In the genomic region with DNA sequence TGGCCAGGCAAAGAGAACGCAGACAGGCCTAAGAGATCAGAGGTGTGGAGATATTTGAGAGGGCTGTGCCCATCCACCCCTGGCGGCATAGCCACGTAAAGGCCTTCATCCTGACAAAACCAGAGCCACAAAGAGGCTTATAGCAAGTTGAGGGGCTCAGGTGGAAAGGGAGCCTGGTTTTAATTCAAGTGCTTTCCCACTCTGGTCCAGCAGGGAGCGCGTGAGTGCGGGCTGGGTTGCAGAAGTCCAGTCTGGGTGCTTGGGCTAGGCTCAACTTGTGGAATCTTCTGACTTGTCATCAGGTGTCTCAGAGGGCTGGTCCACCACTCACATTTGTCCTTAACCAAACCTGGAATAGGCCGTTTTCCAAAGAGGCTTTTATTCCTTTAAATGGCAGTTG, we compare ENCODE assay signal across 8 mouse cellular contexts. TPM values are rescaled to one million over a fixed set of nuclear protein-coding genes. Genes with fewer than 3 reads are reported as not detected.
DNase-seq lines count a peak whose midpoint lies in the region; ATAC-seq and TF ChIP-seq lines count a peak whose summit lies in the region.

No protein-coding gene starts in this region.

- no peak overlapping the region for H3K27ac ChIP-seq in midbrain, embryonic 10.5 days (replicated peaks)
- H3K27ac ChIP-seq in midbrain, embryonic 13.5 days = no peak overlapping the region
- H3K27ac ChIP-seq in bone marrow, adult 2 months (ENCODE audit: control insufficient read depth, insufficient read depth, low read depth, low read length, poor library complexity) = no peak overlapping the region
- H3K27ac ChIP-seq in embryonic fibroblast, embryonic 13.5 days (ENCODE audit: insufficient read depth, low read length) = no peak overlapping the region
- no peak overlapping the region for H3K27ac ChIP-seq in hindbrain, embryonic 16.5 days (ENCODE audit: low read depth, low read length)
- no peak overlapping the region for H3K27ac ChIP-seq in limb, embryonic 14.5 days (replicated peaks; ENCODE audit: low read depth, low read length)

- ATAC-seq in midbrain, embryonic 13.5 days = no peak; the same call in 1 of the 2 replicates
- peak; percentile 31; the same call in 1 of the 2 replicates for ATAC-seq in hindbrain, embryonic 16.5 days
- peak; percentile 66; the same call in 1 of the 2 replicates for ATAC-seq in limb, embryonic 14.5 days (ENCODE audit: low FRiP score, low read depth)

- H3K4me2 ChIP-seq in midbrain, embryonic 13.5 days (replicated peaks) = no peak overlapping the region
- peak overlapping the region; percentile 9; the same call in 1 of the 2 replicates for H3K4me2 ChIP-seq in hindbrain, embryonic 16.5 days (ENCODE audit: low read length)
- no peak overlapping the region for H3K4me2 ChIP-seq in limb, embryonic 14.5 days (replicated peaks; ENCODE audit: low read depth, low read length, severe bottlenecking)

- peak; percentile 44 for DNase-seq in midbrain, embryonic 10.5 days (ENCODE audit: low spot score)
- DNase-seq in limb, embryonic 14.5 days (ENCODE audit: low spot score) = peak; percentile 22
- peak; percentile 64 for DNase-seq in ovary, postnatal 14 days (ENCODE audit: low spot score)
- DNase-seq in thymus, postnatal 36 days = peak; percentile 47 to 62

- no peak overlapping the region for H3K9ac ChIP-seq in midbrain, embryonic 13.5 days (replicated peaks)
- H3K9ac ChIP-seq in hindbrain, embryonic 16.5 days (ENCODE audit: low read depth, low read length) = no peak overlapping the region
- H3K9ac ChIP-seq in limb, embryonic 14.5 days (ENCODE audit: low read depth, low read length, severe bottlenecking) = no peak overlapping the region

- peak; percentile 74 for TF ChIP-seq CTCF in bone marrow, adult 2 months (IDR thresholded peaks at IDR 0.05; ENCODE audit: control insufficient read depth, insufficient read depth, low read length)
- peak; percentile 78; the same call in 1 of the 2 replicates for TF ChIP-seq CTCF in embryonic fibroblast, embryonic 13.5 days (IDR thresholded peaks at IDR 0.05; ENCODE audit: borderline replicate concordance, insufficient read depth, low read length)

- H3K9me3 ChIP-seq in midbrain, embryonic 10.5 days (replicated peaks) = no peaks in the 10 kb centered on the region
- no peaks in the 10 kb centered on the region for H3K9me3 ChIP-seq in midbrain, embryonic 13.5 days
- no peaks in the 10 kb centered on the region for H3K9me3 ChIP-seq in hindbrain, embryonic 16.5 days (ENCODE audit: control insufficient read depth, low read length)
- H3K9me3 ChIP-seq in limb, embryonic 14.5 days (ENCODE audit: control insufficient read depth, low read length) = no peaks in the 10 kb centered on the region

- no peak for TF ChIP-seq POLR2A in bone marrow, adult 2 months (IDR thresholded peaks at IDR 0.05; ENCODE audit: borderline replicate concordance, control insufficient read depth, low read depth, low read length)
- no peak for TF ChIP-seq POLR2A in embryonic fibroblast, embryonic 13.5 days (IDR thresholded peaks at IDR 0.05; ENCODE audit: low read depth, low read length)
- TF ChIP-seq POLR2A in limb, embryonic 14.5 days (IDR thresholded peaks at IDR 0.05; ENCODE audit: borderline replicate concordance, extremely low read depth, insufficient read depth, insufficient read length) = no peak

- WGBS in midbrain, embryonic 10.5 days = 16% methylated on average over 7 of the region's 7 CpGs
- 17% methylated on average over 7 of the region's 7 CpGs for WGBS in midbrain, embryonic 13.5 days
- WGBS in bone marrow, adult 2 months = 9% methylated on average over 7 of the region's 7 CpGs
- WGBS in hindbrain, embryonic 16.5 days = 16% methylated on average over 7 of the region's 7 CpGs
- 10% methylated on average over 7 of the region's 7 CpGs for WGBS in limb, embryonic 14.5 days

- no peaks in the 10 kb centered on the region for H3K36me3 ChIP-seq in midbrain, embryonic 10.5 days
- no peaks in the 10 kb centered on the region for H3K36me3 ChIP-seq in midbrain, embryonic 13.5 days
- no peaks in the 10 kb centered on the region for H3K36me3 ChIP-seq in hindbrain, embryonic 16.5 days (ENCODE audit: control insufficient read depth, insufficient read depth, low read length)
- no peaks in the 10 kb centered on the region for H3K36me3 ChIP-seq in limb, embryonic 14.5 days (ENCODE audit: control insufficient read depth, insufficient read depth, low read length)

- no peak overlapping the region for H3K4me3 ChIP-seq in midbrain, embryonic 10.5 days
- H3K4me3 ChIP-seq in midbrain, embryonic 13.5 days (replicated peaks) = no peak overlapping the region
- H3K4me3 ChIP-seq in bone marrow, adult 2 months (replicated peaks; ENCODE audit: control insufficient read depth, low read depth, low read length) = no peak overlapping the region
- H3K4me3 ChIP-seq in embryonic fibroblast, embryonic 13.5 days (ENCODE audit: insufficient read depth, low read length) = no peak overlapping the region
- no peak overlapping the region for H3K4me3 ChIP-seq in hindbrain, embryonic 16.5 days (ENCODE audit: low read length)
- no peak overlapping the region for H3K4me3 ChIP-seq in limb, embryonic 14.5 days (replicated peaks; ENCODE audit: low read length)

- peaks cover 15% of the 10 kb centered on the region for H3K4me1 ChIP-seq in midbrain, embryonic 10.5 days
- peaks cover 12% of the 10 kb centered on the region for H3K4me1 ChIP-seq in midbrain, embryonic 13.5 days (replicated peaks)
- H3K4me1 ChIP-seq in bone marrow, adult 2 months (ENCODE audit: control insufficient read depth, insufficient read depth, low read length) = no peaks in the 10 kb centered on the region
- H3K4me1 ChIP-seq in embryonic fibroblast, embryonic 13.5 days (ENCODE audit: control insufficient read depth, insufficient read depth, low read length) = no peaks in the 10 kb centered on the region
- H3K4me1 ChIP-seq in hindbrain, embryonic 16.5 days (ENCODE audit: control insufficient read depth, insufficient read depth, low read depth, low read length) = peaks cover 8% of the 10 kb centered on the region
- peaks cover 4% of the 10 kb centered on the region; the same call in 1 of the 2 replicates for H3K4me1 ChIP-seq in limb, embryonic 14.5 days (ENCODE audit: control insufficient read depth, insufficient read depth, low read length)

- peaks cover 48% of the 10 kb centered on the region for H3K27me3 ChIP-seq in midbrain, embryonic 10.5 days (ENCODE audit: low read depth, poor library complexity, severe bottlenecking)
- peaks cover 34% of the 10 kb centered on the region for H3K27me3 ChIP-seq in midbrain, embryonic 13.5 days
- H3K27me3 ChIP-seq in hindbrain, embryonic 16.5 days (replicated peaks; ENCODE audit: control insufficient read depth, insufficient read depth, low read length) = no peaks in the 10 kb centered on the region
- H3K27me3 ChIP-seq in limb, embryonic 14.5 days (ENCODE audit: control insufficient read depth, insufficient read depth, low read length) = peaks cover 27% of the 10 kb centered on the region

RNA-seq across cellular contexts. Expression of gene Rasgef1c, which starts 1.7 kb away (rescaled TPM):
- polyA plus RNA-seq in midbrain, embryonic 10.5 days (2016; fragmentation: Nextera tagmentation; extraction: Ambion mirVana) = 0.23 and 0.29 TPM in 2 replicates
- polyA plus RNA-seq in midbrain, embryonic 13.5 days (2015; fragmentation: Nextera tagmentation; extraction: Ambion mirVana) = 8.2 and 9.5 TPM in 2 replicates
- polyA plus RNA-seq in bone marrow, adult 2 months (2011; ENCODE audit: insufficient read depth, insufficient read length, low replicate concordance, missing spikeins) = not detected in 2 replicates
- not detected in 2 replicates for polyA plus RNA-seq in embryonic fibroblast, embryonic 13.5 days (2011; ENCODE audit: insufficient read length, low read depth, missing spikeins)
- polyA plus RNA-seq in hindbrain, embryonic 16.5 days (2015; fragmentation: Nextera tagmentation; extraction: Ambion mirVana) = 34.7 and 36.5 TPM in 2 replicates
- polyA plus RNA-seq in limb, embryonic 14.5 days (2012; rRNA removed) = 0.43 and 0.73 TPM in 2 replicates
- polyA plus RNA-seq in limb, embryonic 14.5 days (2014; fragmentation: Nextera tagmentation; extraction: Ambion mirVana) = 0.34 and 0.88 TPM in 2 replicates

RNA-seq across cellular contexts. Expression of gene Mapk9, which starts 56.8 kb away (rescaled TPM):
- 22.2 and 29.7 TPM in 2 replicates for polyA plus RNA-seq in midbrain, embryonic 10.5 days (2016; fragmentation: Nextera tagmentation; extraction: Ambion mirVana)
- 43.5 and 49.1 TPM in 2 replicates for polyA plus RNA-seq in midbrain, embryonic 13.5 days (2015; fragmentation: Nextera tagmentation; extraction: Ambion mirVana)
- 14.0 and 15.2 TPM in 2 replicates for polyA plus RNA-seq in bone marrow, adult 2 months (2011; ENCODE audit: insufficient read depth, insufficient read length, low replicate concordance, missing spikeins)
- 62.5 and 68.5 TPM in 2 replicates for polyA plus RNA-seq in embryonic fibroblast, embryonic 13.5 days (2011; ENCODE audit: insufficient read length, low read depth, missing spikeins)
- 69.0 and 69.9 TPM in 2 replicates for polyA plus RNA-seq in hindbrain, embryonic 16.5 days (2015; fragmentation: Nextera tagmentation; extraction: Ambion mirVana)
- polyA plus RNA-seq in limb, embryonic 14.5 days (2012; rRNA removed) = 39.4 and 39.7 TPM in 2 replicates
- polyA plus RNA-seq in limb, embryonic 14.5 days (2014; fragmentation: Nextera tagmentation; extraction: Ambion mirVana) = 34.7 and 37.8 TPM in 2 replicates
